Mouse (Mus musculus) hindbrain, embryonic 14.5 days (tissue): ENCODE results near the gene Ina. TPM values are rescaled to one million over a fixed set of nuclear protein-coding genes. Genes with fewer than 3 reads are reported as not detected.
A peak's percentile ranks its signal among the peaks of the same experiment; 100 is the strongest.

Experiments used
- ATAC-seq: fragments of 200-750 bp; cut with Nextera tagmentation; 2 replicates; pipeline ENCODE4 v1.8.0; 2017; ENCODE audit warnings: moderate number of reproducible peaks, mild to moderate bottlenecking, moderate TSS enrichment, moderate library complexity; ENCODE audit not compliant: low FRiP score
- DNase-seq: peaks from one replicate; pipeline ENCODE4 v3.0.0-alpha.2; 2015; ENCODE audit warnings: low spot score
- H3K27ac ChIP-seq: fragments of 300-500 bp; sonication (generic); 2 replicates; pipeline ENCODE4 v1.5.1; 2014; ENCODE audit warnings: mild to moderate bottlenecking, moderate library complexity
- H3K27me3 ChIP-seq: fragments of 300-500 bp; sonication (generic); 2 replicates; pipeline ENCODE4 v1.6.1; 2014; ENCODE audit warnings: mild to moderate bottlenecking, low read length, mixed read lengths; ENCODE audit not compliant: control insufficient read depth, insufficient read depth
- H3K36me3 ChIP-seq: fragments of 300-500 bp; sonication (generic); replicated peaks from 2 replicates; pipeline ENCODE4 v1.6.1; 2014; ENCODE audit not compliant: control insufficient read depth, insufficient read depth
- H3K4me1 ChIP-seq: fragments of 300-500 bp; sonication (generic); replicated peaks from 2 replicates; pipeline ENCODE4 v1.6.1; 2014; ENCODE audit warnings: antibody characterized with exemption, low read length, mixed read lengths; ENCODE audit not compliant: control insufficient read depth, insufficient read depth
- H3K4me2 ChIP-seq: fragments of 300-500 bp; sonication (generic); replicated peaks from 2 replicates; pipeline ENCODE4 v1.6.1; 2014; ENCODE audit warnings: mild to moderate bottlenecking, moderate library complexity
- H3K4me3 ChIP-seq: fragments of 300-500 bp; sonication (generic); replicated peaks from 2 replicates; pipeline ENCODE4 v1.5.1; 2014; ENCODE audit warnings: mild to moderate bottlenecking, low read length
- H3K9ac ChIP-seq: fragments of 300-500 bp; sonication (generic); 2 replicates; pipeline ENCODE4 v1.6.1; 2014
- H3K9me3 ChIP-seq: fragments of 300-500 bp; sonication (generic); 2 replicates; pipeline ENCODE4 v1.6.1; 2016; ENCODE audit warnings: low read length; ENCODE audit not compliant: control insufficient read depth
- WGBS: fragments of 180-500 bp; shearing (Covaris S2); extraction: QIAGEN DNeasy Blood & Tissue Kit; methylation state at CpG from one replicate; pipeline ENCODE4 v1.1.7; 2014; 5-methylcytosine and 5-hydroxymethylcytosine counted together
- polyA plus RNA-seq: library from polyadenylated mRNA; unstranded; fragments of >200 nt; fragmentation: Nextera tagmentation; extraction: Ambion mirVana; gene quantifications from 2 replicates; pipeline ENCODE4 v1.2.1, GENCODE M21; 2014

The Ina gene
- 608 and 616 TPM in 2 replicates for polyA plus RNA-seq

DNA sequence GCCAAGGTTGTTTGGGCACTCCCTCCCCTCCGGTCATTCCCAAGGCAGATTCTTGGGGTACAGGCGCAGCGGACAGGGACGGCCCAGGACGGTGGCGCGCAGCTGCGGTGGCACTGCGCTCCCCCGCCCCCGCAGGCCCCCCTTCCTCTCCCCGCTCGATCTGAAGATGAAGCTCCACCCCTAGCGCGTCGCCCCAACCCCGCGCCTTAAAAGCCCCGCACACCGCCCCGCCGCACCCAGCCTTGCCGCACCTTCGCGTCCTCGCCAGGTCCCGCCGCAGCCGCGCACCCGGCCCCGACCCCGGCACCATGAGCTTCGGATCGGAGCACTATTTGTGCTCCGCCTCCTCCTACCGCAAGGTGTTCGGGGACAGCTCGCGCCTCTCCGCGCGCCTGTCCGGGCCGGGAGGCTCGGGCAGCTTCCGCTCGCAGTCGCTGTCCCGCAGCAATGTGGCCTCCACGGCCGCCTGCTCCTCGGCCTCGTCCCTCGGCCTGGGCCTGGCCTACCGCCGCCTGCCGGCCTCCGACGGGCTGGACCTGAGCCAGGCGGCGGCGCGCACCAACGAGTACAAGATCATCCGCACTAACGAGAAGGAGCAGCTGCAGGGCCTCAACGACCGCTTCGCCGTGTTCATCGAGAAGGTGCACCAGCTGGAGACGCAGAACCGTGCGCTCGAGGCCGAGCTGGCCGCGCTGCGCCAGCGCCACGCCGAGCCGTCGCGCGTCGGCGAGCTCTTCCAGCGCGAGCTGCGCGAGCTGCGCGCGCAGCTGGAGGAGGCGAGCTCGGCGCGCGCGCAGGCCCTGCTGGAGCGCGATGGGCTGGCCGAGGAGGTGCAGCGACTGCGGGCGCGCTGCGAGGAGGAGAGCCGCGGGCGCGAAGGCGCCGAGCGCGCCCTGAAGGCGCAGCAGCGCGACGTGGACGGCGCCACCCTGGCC is at the start of gene Ina, which contains the start of gene Nt5c2:
TSS of gene Ina (plus strand) at position 252 of the 935 bp plus-strand sequence.
TSS of gene Nt5c2 (minus strand) at position 707 of the 935 bp plus-strand sequence.
- Histone ChIP-seq H3K4me1 (peaks cover under 1% of the 10 kb centered on the region; the same call in 1 of the 2 replicates), H3K4me3 (peak within 1 kb of the TSS; percentile 89), H3K36me3 (no peaks in the 10 kb centered on the region; the same call in 1 of the 2 replicates), H3K9ac (peak within 1 kb of the TSS; percentile 92), H3K9me3 (no peaks in the 10 kb centered on the region), H3K4me2 (peak within 1 kb of the TSS; percentile 83), H3K27ac (peak within 1 kb of the TSS; percentile 97), H3K27me3 (peaks cover 10% of the 10 kb centered on the region)
- ATAC-seq (peak; percentile 91), DNase-seq (peak; percentile 85)
- under 1% methylated on average over 119 of the region's 124 CpGs for WGBS

DNA sequence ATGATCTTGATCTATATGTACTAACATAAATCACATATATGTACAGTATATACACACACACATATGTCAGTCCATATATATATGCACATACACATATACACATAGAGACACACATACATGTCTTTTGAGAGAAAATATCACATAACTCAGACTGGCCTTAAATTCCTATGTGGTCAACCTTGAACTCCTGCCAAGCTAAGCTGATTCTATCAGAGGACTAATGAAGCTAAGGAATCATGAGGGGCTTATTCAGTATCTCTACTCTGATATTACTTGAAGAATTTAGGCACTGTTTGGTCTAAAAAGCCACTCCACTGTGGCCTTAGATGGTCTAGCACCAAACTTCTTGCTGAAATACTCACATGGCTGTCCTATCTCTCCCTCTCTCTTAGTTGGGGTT is 49.0 kb upstream of the Ina start:
- no peak overlapping the region for H3K27ac ChIP-seq
- ATAC-seq, result no peak
- H3K9ac ChIP-seq, result no peak overlapping the region
- no peaks in the 10 kb centered on the region for H3K27me3 ChIP-seq
- H3K4me2 ChIP-seq, result no peak overlapping the region
- no peak for DNase-seq
- H3K36me3 ChIP-seq, result no peaks in the 10 kb centered on the region
- peaks cover 11% of the 10 kb centered on the region for H3K4me1 ChIP-seq
- no peak overlapping the region for H3K4me3 ChIP-seq
- no peaks in the 10 kb centered on the region for H3K9me3 ChIP-seq

GRCm38 (mm10) chr19:46966330-46966729 is 48.2 kb upstream of the Ina start:
- H3K27ac ChIP-seq, result no peak overlapping the region
- no peak overlapping the region for H3K4me2 ChIP-seq
- H3K36me3 ChIP-seq, result no peaks in the 10 kb centered on the region
- H3K27me3 ChIP-seq, result no peaks in the 10 kb centered on the region
- H3K4me1 ChIP-seq, result peaks cover 13% of the 10 kb centered on the region
- DNase-seq (no peak), ATAC-seq (no peak)
- H3K9me3 ChIP-seq, result no peaks in the 10 kb centered on the region
- no peak overlapping the region for H3K4me3 ChIP-seq
- H3K9ac ChIP-seq, result no peak overlapping the region
- 96% methylated on average over 6 of the region's 6 CpGs for WGBS

DNA sequence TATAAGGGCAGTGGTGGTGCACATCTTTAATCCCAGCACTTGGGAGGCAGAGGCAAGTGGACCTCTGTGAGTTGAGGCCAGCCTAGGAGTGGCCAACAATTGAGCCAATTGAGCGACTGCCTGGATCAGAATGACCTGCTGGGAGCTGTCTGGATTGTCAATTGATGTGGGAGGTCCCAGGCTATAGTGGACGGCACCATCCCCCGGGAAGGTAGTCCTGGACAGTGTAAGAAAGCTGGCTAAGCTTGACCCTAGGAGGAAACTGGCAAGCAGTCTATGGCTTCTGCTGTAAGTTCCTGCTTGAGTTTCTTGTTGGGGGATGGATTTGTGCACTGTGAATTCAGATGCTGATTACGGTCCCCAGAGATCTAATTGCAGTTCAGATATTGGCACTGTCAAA is 46.6 kb upstream of the Ina start:
- no peaks in the 10 kb centered on the region for H3K36me3 ChIP-seq
- 38% methylated on average over 4 of the region's 4 CpGs for WGBS
- no peak overlapping the region for H3K27ac ChIP-seq
- H3K9ac ChIP-seq, result no peak overlapping the region
- H3K4me3 ChIP-seq, result no peak overlapping the region
- H3K27me3 ChIP-seq, result no peaks in the 10 kb centered on the region
- ATAC-seq, result no peak
- H3K4me1 ChIP-seq, result peaks cover 22% of the 10 kb centered on the region
- H3K9me3 ChIP-seq, result no peaks in the 10 kb centered on the region
- no peak for DNase-seq
- H3K4me2 ChIP-seq, result no peak overlapping the region

DNA sequence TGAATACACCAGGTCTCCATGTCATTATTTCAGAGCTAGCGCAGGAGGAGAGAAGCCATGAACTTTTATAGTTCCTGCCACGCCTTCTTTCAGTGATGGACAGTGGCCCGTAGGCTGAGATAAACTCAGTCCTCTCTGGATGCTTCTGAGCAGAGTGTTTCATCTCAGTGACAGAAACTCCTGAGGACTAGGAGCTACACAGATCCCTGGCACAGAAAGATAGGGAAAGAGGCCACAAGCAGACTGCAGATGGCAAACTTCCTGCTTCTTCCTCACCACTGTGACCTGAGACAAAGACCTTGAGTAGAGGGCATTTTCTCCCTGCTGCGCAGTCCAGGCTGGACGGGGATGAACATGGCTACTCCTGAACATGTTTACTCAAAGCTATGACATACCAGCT is 45.7 kb upstream of the Ina start:
- no peak overlapping the region for H3K4me2 ChIP-seq
- no peaks in the 10 kb centered on the region for H3K27me3 ChIP-seq
- WGBS, result 88% methylated on average over 5 of the region's 5 CpGs
- H3K9ac ChIP-seq, result no peak overlapping the region
- no peak overlapping the region for H3K27ac ChIP-seq
- H3K4me3 ChIP-seq, result no peak overlapping the region
- no peaks in the 10 kb centered on the region for H3K36me3 ChIP-seq
- ATAC-seq, result no peak
- H3K9me3 ChIP-seq, result no peaks in the 10 kb centered on the region
- peaks cover 22% of the 10 kb centered on the region for H3K4me1 ChIP-seq
- no peak for DNase-seq

- Histone ChIP-seq H3K27ac (no peak overlapping the region), H3K4me2 (no peak overlapping the region)
These were observed 45.1 kb upstream of the Ina start for GRCm38 (mm10) chr19:46969286-46969985.

GRCm38 (mm10) chr19:46970121-46970729 is 44.3 kb upstream of the Ina start:
- Histone ChIP-seq H3K4me1 (peaks cover 22% of the 10 kb centered on the region), H3K9ac (no peak overlapping the region), H3K9me3 (no peaks in the 10 kb centered on the region), H3K36me3 (no peaks in the 10 kb centered on the region), H3K4me3 (no peak overlapping the region), H3K27me3 (no peaks in the 10 kb centered on the region), H3K4me2 (no peak overlapping the region), H3K27ac (peak overlapping the region; percentile 23; the same call in 1 of the 2 replicates)
- ATAC-seq (no peak), DNase-seq (no peak)
- 69% methylated on average over 13 of the region's 13 CpGs for WGBS

More at GRCm38 (mm10) chr19:46969286-46969985, 45.1 kb upstream of the Ina start:
- Histone ChIP-seq H3K36me3 (no peaks in the 10 kb centered on the region), H3K4me3 (no peak overlapping the region), H3K9me3 (no peaks in the 10 kb centered on the region), H3K27me3 (no peaks in the 10 kb centered on the region), H3K4me1 (peaks cover 22% of the 10 kb centered on the region), H3K9ac (no peak overlapping the region)
- 82% methylated on average over 22 of the region's 22 CpGs for WGBS
- ATAC-seq (no peak), DNase-seq (no peak)

DNA sequence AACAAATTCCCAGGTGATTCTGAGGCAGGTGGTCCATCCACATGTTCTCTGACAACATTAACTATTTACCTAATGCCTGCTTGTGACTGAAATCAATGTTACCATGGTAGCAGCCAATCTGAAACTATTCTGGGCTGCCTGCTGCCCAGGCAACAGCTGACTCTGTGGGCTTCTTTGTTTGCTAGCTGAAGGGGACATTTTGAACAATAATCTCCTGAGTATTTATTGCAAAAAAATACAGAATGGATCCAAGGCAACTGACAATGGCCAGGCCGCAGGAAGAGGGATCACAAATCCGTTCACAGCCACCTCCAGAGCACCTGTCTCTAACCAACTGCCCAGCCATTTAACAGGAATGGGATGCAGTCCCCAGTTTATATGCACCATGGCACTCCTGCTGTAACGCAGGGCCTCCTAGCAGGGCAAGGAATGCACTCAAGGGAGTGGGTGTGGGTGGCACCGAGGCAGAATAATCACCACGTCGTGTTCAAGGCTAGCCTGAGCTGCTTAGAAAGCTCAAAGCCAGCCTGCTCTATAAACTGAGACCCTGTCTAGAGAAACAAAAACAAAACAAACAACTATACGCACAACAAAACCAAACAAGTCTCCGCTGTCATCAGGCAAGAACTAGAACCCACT is 43.3 kb upstream of the Ina start:
- WGBS, result 22% methylated on average over 8 of the region's 8 CpGs
- peaks cover 22% of the 10 kb centered on the region for H3K4me1 ChIP-seq
- H3K4me2 ChIP-seq, result peak overlapping the region; percentile 24; the same call in 1 of the 2 replicates
- H3K27ac ChIP-seq, result peak overlapping the region; percentile 96
- H3K27me3 ChIP-seq, result no peaks in the 10 kb centered on the region
- H3K9me3 ChIP-seq, result no peaks in the 10 kb centered on the region
- peak overlapping the region; percentile 44 for H3K9ac ChIP-seq
- DNase-seq (peak; percentile 69), ATAC-seq (peak; percentile 66; the same call in 1 of the 2 replicates)
- no peak overlapping the region for H3K4me3 ChIP-seq
- H3K36me3 ChIP-seq, result no peaks in the 10 kb centered on the region
